Mouse (Mus musculus) intestine, embryonic 14.5 days (tissue): ENCODE measurements around the gene Kat6b. TPM values are rescaled to one million over a fixed set of nuclear protein-coding genes. Genes with fewer than 3 reads are reported as not detected.
"Not testable (repeated sequence)": the region's sequence is repeated elsewhere in the genome, so short reads cannot be mapped to it uniquely, and the experiment has no call there.

Source experiments
- ATAC-seq: fragments of 200-750 bp; cut with Nextera tagmentation; replicated peaks from 2 replicates; pipeline ENCODE4 v1.8.0; 2017; ENCODE audit warnings: low read depth, moderate number of reproducible peaks, moderate TSS enrichment, moderate library complexity; ENCODE audit not compliant: low FRiP score, low TSS enrichment
- DNase-seq: peaks from one replicate; pipeline ENCODE4 v3.0.0-alpha.2; 2018; ENCODE audit warnings: low spot score
- H3K27ac ChIP-seq: fragments of 300-500 bp; sonication (generic); 2 replicates; pipeline ENCODE4 v1.5.1; 2014; ENCODE audit warnings: low read depth, mild to moderate bottlenecking, control low read depth
- H3K27me3 ChIP-seq: fragments of 300-500 bp; sonication (generic); replicated peaks from 2 replicates; pipeline ENCODE4 v1.6.1; 2014; ENCODE audit warnings: low read length, control low read depth; ENCODE audit not compliant: control insufficient read depth, insufficient read depth
- H3K36me3 ChIP-seq: fragments of 300-500 bp; sonication (generic); 2 replicates; pipeline ENCODE4 v1.6.1; 2014; ENCODE audit warnings: low read length, control low read depth; ENCODE audit not compliant: control insufficient read depth, insufficient read depth
- H3K4me1 ChIP-seq: fragments of 300-500 bp; sonication (generic); replicated peaks from 2 replicates; pipeline ENCODE4 v1.6.1; 2014; ENCODE audit warnings: low read length, control low read depth, mixed read lengths; ENCODE audit not compliant: control insufficient read depth, insufficient read depth
- H3K4me2 ChIP-seq: fragments of 300-500 bp; sonication (generic); 2 replicates; pipeline ENCODE4 v1.6.1; 2014; ENCODE audit warnings: low read length
- H3K4me3 ChIP-seq: fragments of 300-500 bp; sonication (generic); 2 replicates; pipeline ENCODE4 v1.5.1; 2014; ENCODE audit warnings: low read depth, low read length, control low read depth, mixed read lengths
- H3K9ac ChIP-seq: fragments of 300-500 bp; sonication (generic); 2 replicates; pipeline ENCODE4 v1.6.1; 2014; ENCODE audit warnings: mild to moderate bottlenecking, low read length
- H3K9me3 ChIP-seq: fragments of 300-500 bp; sonication (generic); 2 replicates; pipeline ENCODE4 v1.6.1; 2016; ENCODE audit warnings: low read length, control low read depth; ENCODE audit not compliant: control insufficient read depth
- WGBS: fragments of 180-500 bp; shearing (Covaris S2); extraction: QIAGEN DNeasy Blood & Tissue Kit; methylation state at CpG from one replicate; pipeline ENCODE4 v1.1.7; 2014; 5-methylcytosine and 5-hydroxymethylcytosine counted together
- polyA plus RNA-seq: library from polyadenylated mRNA; unstranded; fragments of >200 nt; fragmentation: Nextera tagmentation; extraction: Ambion mirVana; gene quantifications from 2 replicates; pipeline ENCODE4 v1.2.1, GENCODE M21; 2014

Gene Kat6b
- polyA plus RNA-seq, 1 experiment from 2014 or later: 19.6 TPM

DNA sequence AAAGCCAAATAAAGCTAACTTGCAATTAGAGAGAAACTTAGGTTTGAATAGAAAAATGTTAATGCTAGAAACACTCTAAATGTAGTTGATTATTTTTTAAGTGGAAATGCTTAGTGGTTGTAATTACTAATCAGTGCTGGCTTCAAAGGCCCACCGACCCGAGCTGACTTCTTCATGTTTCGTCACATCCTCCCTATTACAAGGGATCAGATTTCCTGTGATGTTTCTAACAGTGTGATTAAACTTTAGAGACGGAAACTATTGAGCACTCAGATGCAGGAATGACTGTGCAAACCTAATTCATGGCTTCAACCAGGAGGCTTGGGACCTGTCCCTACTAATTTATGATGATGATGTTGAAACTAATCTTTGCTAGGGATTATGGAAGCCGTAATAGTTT, 25.8 kb downstream of the Kat6b start:
- no peak for ATAC-seq
- Histone ChIP-seq H3K4me2 (no peak overlapping the region), H3K36me3 (no peaks in the 10 kb centered on the region), H3K27me3 (no peaks in the 10 kb centered on the region), H3K4me3 (no peak overlapping the region), H3K4me1 (peaks cover 15% of the 10 kb centered on the region), H3K27ac (no peak overlapping the region), H3K9ac (no peak overlapping the region), H3K9me3 (no peaks in the 10 kb centered on the region; the same call in 1 of the 2 replicates)
- WGBS: 76% methylated on average over 5 of the region's 5 CpGs
- no peak for DNase-seq

DNA sequence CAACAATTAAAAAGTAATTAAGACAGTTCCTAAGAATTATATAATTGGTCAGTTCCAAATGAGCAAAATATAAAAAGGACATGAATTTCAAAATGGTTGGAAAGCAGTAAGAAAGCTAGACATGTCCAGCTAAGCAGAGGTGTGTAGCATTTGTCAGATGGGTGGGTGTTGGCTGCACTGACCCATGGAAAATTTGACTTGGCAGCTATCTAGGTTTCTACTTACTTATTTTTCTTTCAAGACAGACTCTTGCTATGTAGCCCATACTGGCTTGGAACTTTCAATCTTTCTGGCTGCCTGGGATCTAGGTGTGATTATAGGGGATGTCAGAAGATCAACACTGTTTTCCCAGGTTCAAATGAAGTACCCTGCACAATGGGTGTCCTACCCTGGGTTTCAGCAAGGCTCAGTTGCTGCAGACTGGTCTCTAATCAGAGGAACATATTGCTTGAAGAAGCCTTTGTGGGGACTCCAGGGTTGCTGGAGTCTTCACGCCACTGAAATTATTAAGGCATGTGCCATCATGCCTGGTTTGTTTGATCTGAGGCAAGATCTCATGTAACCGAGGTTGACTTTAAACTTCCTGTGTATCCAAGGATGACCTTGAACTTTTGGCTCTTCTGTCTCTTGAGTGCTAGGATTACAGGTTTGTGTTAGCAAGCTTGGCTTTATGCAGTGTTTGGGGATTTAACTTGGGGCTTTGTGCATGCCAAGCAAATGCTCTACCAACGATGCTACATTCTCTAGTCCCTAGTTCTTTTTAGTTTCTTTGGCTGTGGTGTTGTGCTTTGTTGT, 28.1 kb downstream of the Kat6b start:
- no peak overlapping the region for H3K27ac ChIP-seq
- H3K36me3 ChIP-seq: no peaks in the 10 kb centered on the region
- no peak overlapping the region for H3K9ac ChIP-seq
- H3K4me1 ChIP-seq: peaks cover 9% of the 10 kb centered on the region
- DNase-seq: no peak
- WGBS: 70% methylated on average over 3 of the region's 3 CpGs
- ATAC-seq: no peak
- H3K27me3 ChIP-seq: no peaks in the 10 kb centered on the region
- H3K9me3 ChIP-seq: no peaks in the 10 kb centered on the region; the same call in 1 of the 2 replicates
- H3K4me3 ChIP-seq: no peak overlapping the region
- no peak overlapping the region for H3K4me2 ChIP-seq

- H3K27me3 ChIP-seq: no peaks in the 10 kb centered on the region
These were observed 30.2 kb downstream of the Kat6b start for GRCm38 (mm10) chr14:21511438-21511837.

DNA sequence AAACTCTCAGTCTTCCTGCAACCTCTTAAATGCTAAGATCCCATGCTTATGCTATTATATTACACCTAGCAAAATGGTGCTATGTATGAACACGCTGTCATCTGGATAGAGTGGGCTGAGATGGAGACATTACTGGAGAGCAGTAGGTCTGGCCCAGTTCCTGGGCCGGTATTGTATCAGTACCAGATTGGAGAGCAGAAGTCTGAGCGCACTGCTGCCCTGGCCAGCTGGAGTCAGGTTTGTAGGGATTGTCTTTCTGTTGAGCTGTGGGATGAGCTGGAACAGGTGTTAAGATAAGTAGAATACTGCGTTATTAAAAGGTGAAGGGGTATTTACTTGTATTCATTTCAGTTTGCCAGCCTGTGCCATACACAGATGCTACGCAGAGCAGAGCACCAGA, 34.3 kb downstream of the Kat6b start:
- 93% methylated on average over 5 of the region's 5 CpGs for WGBS
- no peak for ATAC-seq

More at GRCm38 (mm10) chr14:21511438-21511837, 30.2 kb downstream of the Kat6b start:
- Histone ChIP-seq H3K4me3 (no peak overlapping the region), H3K9ac (no peak overlapping the region), H3K27ac (no peak overlapping the region), H3K4me2 (no peak overlapping the region), H3K36me3 (0 out of 2 replicates have a peak, but pooled peaks cover 4% of the 10 kb centered on the region), H3K9me3 (no peaks in the 10 kb centered on the region; the same call in 1 of the 2 replicates), H3K4me1 (no peaks in the 10 kb centered on the region)
- ATAC-seq (no peak), DNase-seq (no peak)
- 81% methylated on average over 6 of the region's 6 CpGs for WGBS

DNA sequence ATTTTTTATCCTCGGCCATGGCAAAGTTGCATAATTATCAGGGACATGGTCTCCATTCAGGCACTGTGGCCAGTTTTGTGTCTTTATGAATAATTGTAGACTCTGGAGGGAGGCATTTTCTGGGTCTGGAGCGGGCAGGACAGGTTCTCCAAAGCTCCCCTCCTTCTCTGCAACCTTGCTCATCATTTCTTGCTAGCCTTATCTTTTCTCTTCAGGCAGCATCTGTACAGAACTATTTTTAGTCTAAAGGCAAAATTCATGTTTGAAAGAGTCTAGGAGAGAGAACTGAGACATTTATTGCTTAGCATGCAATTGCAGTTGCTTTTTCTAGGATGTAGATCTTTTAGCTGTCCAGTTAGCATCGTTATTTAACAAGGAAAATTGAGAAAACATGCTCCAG, 38.1 kb downstream of the Kat6b start:
- Histone ChIP-seq H3K4me3 (no peak overlapping the region), H3K4me2 (no peak overlapping the region), H3K36me3 (peaks cover 27% of the 10 kb centered on the region), H3K4me1 (peaks cover 19% of the 10 kb centered on the region), H3K27me3 (no peaks in the 10 kb centered on the region), H3K9me3 (no peaks in the 10 kb centered on the region), H3K27ac (no peak overlapping the region), H3K9ac (no peak overlapping the region)
- no peak for ATAC-seq
- 78% methylated on average over 3 of the region's 3 CpGs for WGBS
- no peak for DNase-seq

More for the DNA sequence above, 34.3 kb downstream of the Kat6b start:
- Histone ChIP-seq H3K4me3 (no peak overlapping the region), H3K4me2 (no peak overlapping the region), H3K36me3 (peaks cover 27% of the 10 kb centered on the region), H3K27me3 (no peaks in the 10 kb centered on the region), H3K9me3 (no peaks in the 10 kb centered on the region), H3K27ac (no peak overlapping the region), H3K9ac (no peak overlapping the region), H3K4me1 (no peaks in the 10 kb centered on the region)
- DNase-seq: no peak

DNA sequence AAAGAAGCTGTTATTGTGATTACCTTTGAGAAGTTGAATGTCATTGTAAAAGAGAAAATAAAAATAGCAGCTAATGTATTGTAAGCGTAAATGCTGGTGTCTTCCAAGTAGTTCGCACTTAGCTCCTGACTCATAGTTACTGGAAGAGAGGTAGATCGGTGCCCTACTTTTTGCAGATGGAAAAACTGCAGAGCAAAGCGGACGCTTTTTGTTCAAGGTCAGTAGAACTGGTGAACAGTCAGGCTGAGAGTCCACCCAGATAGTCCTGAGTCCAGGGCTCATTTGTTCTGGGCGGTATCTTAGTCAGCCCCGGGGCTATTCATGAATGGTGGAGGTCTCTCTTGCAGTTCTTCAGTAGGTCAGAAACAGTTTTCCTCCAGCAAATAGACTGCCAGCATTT, 39.3 kb downstream of the Kat6b start:
- no peak for DNase-seq
- Histone ChIP-seq H3K9ac (no peak overlapping the region), H3K4me2 (no peak overlapping the region), H3K4me3 (no peak overlapping the region), H3K9me3 (no peaks in the 10 kb centered on the region), H3K4me1 (peaks cover 22% of the 10 kb centered on the region), H3K27ac (no peak overlapping the region), H3K27me3 (no peaks in the 10 kb centered on the region), H3K36me3 (peaks cover 23% of the 10 kb centered on the region)
- ATAC-seq: no peak
- 89% methylated on average over 7 of the region's 7 CpGs for WGBS

GRCm38 (mm10) chr14:21521496-21521895, 40.3 kb downstream of the Kat6b start:
- not testable (repeated sequence) for H3K9ac ChIP-seq, ATAC-seq, H3K9me3 ChIP-seq, H3K27me3 ChIP-seq, H3K4me3 ChIP-seq, DNase-seq, H3K4me2 ChIP-seq, H3K27ac ChIP-seq
- H3K4me1 ChIP-seq: peaks cover 22% of the 10 kb centered on the region
- peaks cover 23% of the 10 kb centered on the region for H3K36me3 ChIP-seq
- 83% methylated on average over 4 of the region's 4 CpGs for WGBS

DNA sequence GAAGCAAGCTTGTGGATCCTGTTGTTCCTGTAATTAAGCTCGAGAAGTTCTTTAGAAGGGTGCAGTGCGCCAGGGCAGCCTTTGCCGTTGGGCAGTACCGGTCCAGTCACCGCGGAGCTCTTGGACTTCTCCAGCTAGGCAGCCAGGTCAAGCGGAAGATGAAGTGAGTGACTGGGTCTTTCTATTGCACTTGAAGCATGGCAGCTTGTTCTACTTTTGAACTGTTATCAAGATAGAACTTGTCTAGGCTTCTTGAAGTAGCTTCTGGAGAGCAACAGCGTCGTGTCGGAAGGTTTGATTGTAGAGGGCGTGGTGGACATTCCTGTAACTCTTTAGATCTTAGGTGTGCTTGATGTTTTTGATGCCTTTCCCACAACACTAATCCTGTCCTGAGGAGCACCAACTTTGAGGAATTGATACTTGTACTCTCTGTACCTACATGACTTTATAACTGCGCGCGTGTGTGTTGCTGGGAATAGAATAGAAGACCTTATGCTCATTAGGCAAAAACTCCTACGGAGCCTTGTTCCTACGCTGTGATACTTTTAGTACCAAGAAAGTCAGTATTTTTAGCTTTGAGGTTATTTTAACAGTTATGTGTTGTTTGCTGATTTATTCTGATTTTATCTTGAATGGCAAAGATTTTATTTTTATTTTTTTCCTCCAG, 41.2 kb downstream of the Kat6b start:
- WGBS: 90% methylated on average over 16 of the region's 16 CpGs
- ATAC-seq (no peak), DNase-seq (no peak)

More for the DNA sequence above, 41.2 kb downstream of the Kat6b start:
- Histone ChIP-seq H3K4me1 (peaks cover 22% of the 10 kb centered on the region), H3K9me3 (no peaks in the 10 kb centered on the region), H3K4me2 (no peak overlapping the region), H3K36me3 (peaks cover 13% of the 10 kb centered on the region), H3K4me3 (no peak overlapping the region), H3K27ac (no peak overlapping the region), H3K27me3 (no peaks in the 10 kb centered on the region), H3K9ac (no peak overlapping the region)
